Mouse (Mus musculus) kidney, embryonic 15.5 days (tissue): ENCODE data around the gene Masp1. TPM values are rescaled to one million over a fixed set of nuclear protein-coding genes. Genes with fewer than 3 reads are reported as not detected.

ENCODE experiments used
- ATAC-seq: fragments of 200-750 bp; cut with Nextera tagmentation; replicated peaks from 2 replicates; pipeline ENCODE4 v1.8.0; 2017; ENCODE audit warnings: moderate TSS enrichment; ENCODE audit not compliant: low FRiP score
- H3K27ac ChIP-seq: fragments of 300-500 bp; sonication (generic); 2 replicates; pipeline ENCODE4 v1.5.1; 2015; ENCODE audit warnings: mild to moderate bottlenecking, inconsistent platforms
- H3K27me3 ChIP-seq: fragments of 300-500 bp; sonication (generic); 2 replicates; pipeline ENCODE4 v1.6.1; 2015; ENCODE audit warnings: inconsistent platforms
- H3K36me3 ChIP-seq: fragments of 300-500 bp; sonication (generic); 2 replicates; pipeline ENCODE4 v1.6.1; 2015; ENCODE audit warnings: inconsistent platforms
- H3K4me1 ChIP-seq: fragments of 300-500 bp; sonication (generic); 2 replicates; pipeline ENCODE4 v1.6.1; 2015; ENCODE audit warnings: inconsistent platforms
- H3K4me2 ChIP-seq: fragments of 300-500 bp; sonication (generic); 2 replicates; pipeline ENCODE4 v1.6.1; 2015; ENCODE audit warnings: moderate library complexity, mild to moderate bottlenecking, inconsistent platforms
- H3K4me3 ChIP-seq: fragments of 300-500 bp; sonication (generic); replicated peaks from 2 replicates; pipeline ENCODE4 v1.5.1; 2015; ENCODE audit warnings: mild to moderate bottlenecking, inconsistent platforms
- H3K9ac ChIP-seq: fragments of 300-500 bp; sonication (generic); 2 replicates; pipeline ENCODE4 v1.6.1; 2015; ENCODE audit warnings: mild to moderate bottlenecking, inconsistent platforms
- H3K9me3 ChIP-seq: fragments of 300-500 bp; sonication (generic); replicated peaks from 2 replicates; pipeline ENCODE4 v1.6.1; 2016; ENCODE audit warnings: inconsistent platforms
- WGBS: fragments of 180-500 bp; shearing (Covaris S2); methylation state at CpG from one replicate; pipeline ENCODE4 v1.1.7; 2015; ENCODE audit warnings: mixed read lengths; 5-methylcytosine and 5-hydroxymethylcytosine counted together
- polyA plus RNA-seq: library from polyadenylated mRNA; unstranded; fragments of >200 nt; fragmentation: Nextera tagmentation; extraction: Ambion mirVana; gene quantifications from 2 replicates; pipeline ENCODE4 v1.2.1, GENCODE M21; 2015

Masp1 gene
- polyA plus RNA-seq, 1 experiment from 2014 or later = 8.3 TPM

- Histone ChIP-seq H3K9me3 (no peaks in the 10 kb centered on the region), H3K27me3 (no peaks in the 10 kb centered on the region), H3K4me1 (no peaks in the 10 kb centered on the region), H3K4me3 (no peak overlapping the region), H3K36me3 (no peaks in the 10 kb centered on the region), H3K9ac (no peak overlapping the region), H3K4me2 (no peak overlapping the region), H3K27ac (no peak overlapping the region)
- WGBS = 66% methylated on average over 4 of the region's 4 CpGs
- no peak for ATAC-seq
Measured at GRCm38 (mm10) chr16:23529186-23529585, 8.6 kb upstream of the Masp1 start.

GRCm38 (mm10) chr16:23522081-23522480 lies 1.5 kb upstream of the Masp1 start:
- no peaks in the 10 kb centered on the region for H3K36me3 ChIP-seq
- no peak overlapping the region for H3K4me2 ChIP-seq
- 74% methylated on average over 5 of the region's 5 CpGs for WGBS
- H3K4me1 ChIP-seq = peaks cover 42% of the 10 kb centered on the region
- no peak overlapping the region for H3K27ac ChIP-seq
- no peak overlapping the region for H3K9ac ChIP-seq
- H3K4me3 ChIP-seq = no peak overlapping the region
- ATAC-seq = no peak
- no peaks in the 10 kb centered on the region for H3K27me3 ChIP-seq
- no peaks in the 10 kb centered on the region for H3K9me3 ChIP-seq

GRCm38 (mm10) chr16:23521092-23521491 lies 477 bp upstream of the Masp1 start:
- H3K4me2 ChIP-seq = peak overlapping the region; percentile 64
- H3K4me1 ChIP-seq = peaks cover 46% of the 10 kb centered on the region
- H3K9me3 ChIP-seq = no peaks in the 10 kb centered on the region

GRCm38 (mm10) chr16:23519771-23520170 lies 844 bp downstream of the Masp1 start:
- H3K9ac ChIP-seq = peak overlapping the region; percentile 25; the same call in 1 of the 2 replicates
- H3K4me2 ChIP-seq = peak overlapping the region; percentile 64
- peak overlapping the region; percentile 88 for H3K27ac ChIP-seq
- H3K4me1 ChIP-seq = peaks cover 48% of the 10 kb centered on the region
- no peaks in the 10 kb centered on the region for H3K36me3 ChIP-seq
- H3K4me3 ChIP-seq = peak overlapping the region; percentile 40
- H3K27me3 ChIP-seq = no peaks in the 10 kb centered on the region
- ATAC-seq = no peak
- 2% methylated on average over 1 of the region's 1 CpGs for WGBS
- H3K9me3 ChIP-seq = no peaks in the 10 kb centered on the region

More at GRCm38 (mm10) chr16:23521092-23521491, 477 bp upstream of the Masp1 start:
- no peaks in the 10 kb centered on the region for H3K27me3 ChIP-seq
- ATAC-seq = no peak
- WGBS = 21% methylated on average over 5 of the region's 5 CpGs
- H3K36me3 ChIP-seq = no peaks in the 10 kb centered on the region
- H3K9ac ChIP-seq = no peak overlapping the region
- H3K4me3 ChIP-seq = peak overlapping the region; percentile 40; the same call in 1 of the 2 replicates
- H3K27ac ChIP-seq = peak overlapping the region; percentile 88

- H3K9me3 ChIP-seq = no peaks in the 10 kb centered on the region
- H3K36me3 ChIP-seq = no peaks in the 10 kb centered on the region
- H3K4me1 ChIP-seq = peaks cover 48% of the 10 kb centered on the region
- WGBS = 61% methylated on average over 10 of the region's 10 CpGs
- H3K4me3 ChIP-seq = 0 out of 2 replicates have a peak overlapping the region, but pooled peaks have one; percentile 40
- H3K4me2 ChIP-seq = peak overlapping the region; percentile 64
- H3K27me3 ChIP-seq = no peaks in the 10 kb centered on the region
- peak overlapping the region; percentile 88 for H3K27ac ChIP-seq
- H3K9ac ChIP-seq = no peak overlapping the region
- no peak for ATAC-seq
Measured at GRCm38 (mm10) chr16:23518567-23519369, 1.8 kb downstream of the Masp1 start.

GRCm38 (mm10) chr16:23517754-23518566 lies 2.7 kb downstream of the Masp1 start:
- H3K27me3 ChIP-seq = no peaks in the 10 kb centered on the region
- 59% methylated on average over 20 of the region's 20 CpGs for WGBS
- 0 out of 2 replicates have a peak overlapping the region, but pooled peaks have one; percentile 7 for H3K27ac ChIP-seq
- no peak for ATAC-seq
- H3K9ac ChIP-seq = no peak overlapping the region
- no peak overlapping the region for H3K4me2 ChIP-seq
- no peak overlapping the region for H3K4me3 ChIP-seq
- H3K9me3 ChIP-seq = no peaks in the 10 kb centered on the region
- H3K4me1 ChIP-seq = peaks cover 45% of the 10 kb centered on the region
- H3K36me3 ChIP-seq = no peaks in the 10 kb centered on the region

GRCm38 (mm10) chr16:23517230-23517629 lies 3.4 kb downstream of the Masp1 start:
- no peak overlapping the region for H3K9ac ChIP-seq
- ATAC-seq = no peak
- 69% methylated on average over 5 of the region's 5 CpGs for WGBS
- H3K4me1 ChIP-seq = peaks cover 42% of the 10 kb centered on the region
- no peak overlapping the region for H3K4me3 ChIP-seq
- H3K9me3 ChIP-seq = no peaks in the 10 kb centered on the region
- no peak overlapping the region for H3K4me2 ChIP-seq
- no peaks in the 10 kb centered on the region for H3K27me3 ChIP-seq
- H3K27ac ChIP-seq = no peak overlapping the region
- H3K36me3 ChIP-seq = no peaks in the 10 kb centered on the region

GRCm38 (mm10) chr16:23516606-23517005 lies 4.0 kb downstream of the Masp1 start:
- no peaks in the 10 kb centered on the region for H3K9me3 ChIP-seq
- WGBS = 66% methylated on average over 2 of the region's 2 CpGs
- 0 out of 2 replicates have a peak overlapping the region, but pooled peaks have one; percentile 3 for H3K27ac ChIP-seq
- H3K27me3 ChIP-seq = no peaks in the 10 kb centered on the region
- H3K36me3 ChIP-seq = no peaks in the 10 kb centered on the region
- H3K4me3 ChIP-seq = no peak overlapping the region
- no peak overlapping the region for H3K4me2 ChIP-seq
- no peak overlapping the region for H3K9ac ChIP-seq
- H3K4me1 ChIP-seq = peaks cover 42% of the 10 kb centered on the region
- ATAC-seq = no peak

GRCm38 (mm10) chr16:23515766-23516165 lies 4.8 kb downstream of the Masp1 start:
- peaks cover 42% of the 10 kb centered on the region for H3K4me1 ChIP-seq
- no peaks in the 10 kb centered on the region for H3K27me3 ChIP-seq
- 58% methylated on average over 3 of the region's 3 CpGs for WGBS
- no peak overlapping the region for H3K9ac ChIP-seq
- no peaks in the 10 kb centered on the region for H3K36me3 ChIP-seq
- H3K4me2 ChIP-seq = no peak overlapping the region
- H3K9me3 ChIP-seq = no peaks in the 10 kb centered on the region
- no peak for ATAC-seq
- H3K27ac ChIP-seq = no peak overlapping the region
- no peak overlapping the region for H3K4me3 ChIP-seq

- H3K27ac ChIP-seq = no peak overlapping the region
- H3K4me3 ChIP-seq = no peak overlapping the region
- 98% methylated on average over 1 of the region's 1 CpGs for WGBS
- H3K4me2 ChIP-seq = no peak overlapping the region
- H3K36me3 ChIP-seq = no peaks in the 10 kb centered on the region
- ATAC-seq = no peak
- H3K9me3 ChIP-seq = no peaks in the 10 kb centered on the region
- no peaks in the 10 kb centered on the region for H3K27me3 ChIP-seq
- peaks cover 19% of the 10 kb centered on the region; the same call in 1 of the 2 replicates for H3K4me1 ChIP-seq
- H3K9ac ChIP-seq = no peak overlapping the region
Measured at GRCm38 (mm10) chr16:23513401-23513800, 7.2 kb downstream of the Masp1 start.

- no peaks in the 10 kb centered on the region for H3K27me3 ChIP-seq
- no peaks in the 10 kb centered on the region for H3K36me3 ChIP-seq
- H3K4me3 ChIP-seq = no peak overlapping the region
- H3K9me3 ChIP-seq = no peaks in the 10 kb centered on the region
- H3K27ac ChIP-seq = no peak overlapping the region
- H3K9ac ChIP-seq = no peak overlapping the region
- no peak for ATAC-seq
- H3K4me2 ChIP-seq = no peak overlapping the region
- WGBS = 72% methylated on average over 4 of the region's 4 CpGs
- 0 out of 2 replicates have a peak, but pooled peaks cover 4% of the 10 kb centered on the region for H3K4me1 ChIP-seq
Measured at GRCm38 (mm10) chr16:23511166-23511935, 9.3 kb downstream of the Masp1 start.
